Mouse (Mus musculus): ENCODE measurements around the gene Smim5. TPM values are rescaled to one million over a fixed set of nuclear protein-coding genes. Genes with fewer than 3 reads are reported as not detected.

Smim5 gene
- polyA plus RNA-seq, 1 experiment from 2014 or later, result 8.6 TPM

DNA sequence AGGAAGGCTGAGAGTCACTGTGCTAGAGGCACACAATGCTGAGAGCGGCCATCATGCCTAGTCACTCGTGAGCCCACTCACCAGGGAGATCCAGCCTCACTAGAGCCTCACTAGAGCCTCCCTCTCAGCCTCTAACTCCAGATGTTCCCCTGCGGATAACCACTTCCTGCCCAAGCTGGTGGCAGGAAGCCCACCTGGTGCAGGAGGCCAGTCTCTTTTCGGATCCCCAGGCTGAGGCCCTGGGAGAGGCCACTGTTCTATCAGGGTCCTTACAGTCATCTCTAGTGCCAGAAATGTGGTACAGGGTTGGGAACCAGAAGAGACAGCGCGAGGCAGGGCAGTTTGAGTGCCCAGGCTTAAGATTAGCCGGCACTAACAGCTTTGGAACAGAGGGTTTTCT is 1.3 kb upstream of the Smim5 start:
- Histone ChIP-seq H3K4me1 (peaks cover 38% of the 10 kb centered on the region), H3K27ac (no peak overlapping the region), H3K9me3 (no peaks in the 10 kb centered on the region), H3K4me3 (no peak overlapping the region), H3K4me2 (replicated peaks) (no peak overlapping the region), H3K9ac (no peak overlapping the region), H3K36me3 (peaks cover 41% of the 10 kb centered on the region), H3K27me3 (no peaks in the 10 kb centered on the region)
- no peak for ATAC-seq (ENCODE audit: low FRiP score, low read depth)
- 70% methylated on average over 7 of the region's 7 CpGs for WGBS

DNA sequence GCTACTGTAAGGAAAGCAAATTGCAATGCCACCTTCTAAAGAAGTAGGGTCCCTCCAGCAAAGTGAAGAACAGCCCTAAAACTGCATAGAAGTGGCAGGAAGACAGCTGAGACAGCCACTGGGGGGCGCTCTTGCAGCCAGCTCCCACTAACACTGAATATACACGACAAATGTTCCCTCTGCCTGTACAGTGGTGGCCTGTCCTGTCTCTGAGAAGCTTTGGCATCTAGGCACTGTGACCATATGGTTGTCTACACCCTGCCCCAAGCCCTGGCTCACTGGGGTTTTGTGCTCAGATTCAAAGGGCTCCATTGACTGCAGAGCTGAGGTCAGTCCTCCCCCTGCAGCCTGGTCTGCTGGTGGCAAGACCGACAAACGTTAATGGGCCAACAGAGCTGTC is 880 bp upstream of the Smim5 start:
- peaks cover 41% of the 10 kb centered on the region for H3K4me1 ChIP-seq
- 16% methylated on average over 4 of the region's 4 CpGs for WGBS
- no peak for ATAC-seq (ENCODE audit: low FRiP score, low read depth)
- no peaks in the 10 kb centered on the region for H3K27me3 ChIP-seq
- H3K4me2 ChIP-seq (replicated peaks), result no peak overlapping the region
- H3K27ac ChIP-seq, result no peak overlapping the region
- H3K9ac ChIP-seq, result no peak overlapping the region
- peaks cover 36% of the 10 kb centered on the region for H3K36me3 ChIP-seq
- no peak overlapping the region for H3K4me3 ChIP-seq
- H3K9me3 ChIP-seq, result no peaks in the 10 kb centered on the region

DNA sequence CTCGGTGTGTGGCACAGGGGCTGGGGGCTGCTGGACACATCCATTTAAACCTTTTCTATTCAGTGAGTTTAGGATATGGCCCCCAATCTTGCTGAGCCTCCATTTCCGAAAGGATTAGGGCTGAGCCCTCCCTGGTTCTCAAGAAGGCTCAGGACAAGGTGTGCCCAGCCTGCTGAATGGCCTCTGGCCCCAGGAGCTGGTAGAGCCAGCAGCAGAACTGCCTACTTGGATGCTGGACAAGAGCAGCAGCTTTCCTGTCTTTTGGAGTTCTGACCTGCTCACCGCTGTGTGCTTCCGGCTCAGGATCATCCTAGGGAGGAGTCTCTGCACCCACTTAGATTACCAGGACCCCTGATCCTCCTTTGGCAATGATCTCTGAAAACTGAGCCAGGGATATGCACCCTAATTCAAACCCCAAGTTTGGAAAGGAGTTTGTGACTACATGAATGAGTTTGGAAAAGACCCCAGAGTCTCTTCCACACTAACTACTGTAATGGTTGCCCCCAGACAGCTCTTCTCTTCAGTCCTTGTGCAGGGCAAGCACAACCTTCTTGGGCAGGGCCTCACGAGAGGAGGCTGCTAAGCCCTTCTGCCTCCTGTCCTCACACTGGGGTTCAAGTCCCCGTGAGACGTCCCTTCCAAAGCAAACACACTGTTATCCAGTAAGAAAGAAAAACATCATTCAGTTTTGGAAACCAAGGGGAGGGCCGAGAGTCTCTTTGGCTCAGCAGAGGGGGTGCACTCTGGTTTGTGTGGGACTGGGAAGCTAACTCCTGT is 983 bp downstream of the Smim5 start:
- no peak overlapping the region; the same call in 1 of the 2 replicates for H3K27ac ChIP-seq
- no peak overlapping the region for H3K9ac ChIP-seq
- H3K9me3 ChIP-seq, result no peaks in the 10 kb centered on the region
- H3K4me3 ChIP-seq, result peak overlapping the region; percentile 12
- H3K36me3 ChIP-seq, result peaks cover 27% of the 10 kb centered on the region
- ATAC-seq (ENCODE audit: low FRiP score, low read depth), result no peak
- H3K27me3 ChIP-seq, result no peaks in the 10 kb centered on the region
- 74% methylated on average over 8 of the region's 8 CpGs for WGBS
- H3K4me1 ChIP-seq, result peaks cover 45% of the 10 kb centered on the region
- H3K4me2 ChIP-seq (replicated peaks), result peak overlapping the region; percentile 31

DNA sequence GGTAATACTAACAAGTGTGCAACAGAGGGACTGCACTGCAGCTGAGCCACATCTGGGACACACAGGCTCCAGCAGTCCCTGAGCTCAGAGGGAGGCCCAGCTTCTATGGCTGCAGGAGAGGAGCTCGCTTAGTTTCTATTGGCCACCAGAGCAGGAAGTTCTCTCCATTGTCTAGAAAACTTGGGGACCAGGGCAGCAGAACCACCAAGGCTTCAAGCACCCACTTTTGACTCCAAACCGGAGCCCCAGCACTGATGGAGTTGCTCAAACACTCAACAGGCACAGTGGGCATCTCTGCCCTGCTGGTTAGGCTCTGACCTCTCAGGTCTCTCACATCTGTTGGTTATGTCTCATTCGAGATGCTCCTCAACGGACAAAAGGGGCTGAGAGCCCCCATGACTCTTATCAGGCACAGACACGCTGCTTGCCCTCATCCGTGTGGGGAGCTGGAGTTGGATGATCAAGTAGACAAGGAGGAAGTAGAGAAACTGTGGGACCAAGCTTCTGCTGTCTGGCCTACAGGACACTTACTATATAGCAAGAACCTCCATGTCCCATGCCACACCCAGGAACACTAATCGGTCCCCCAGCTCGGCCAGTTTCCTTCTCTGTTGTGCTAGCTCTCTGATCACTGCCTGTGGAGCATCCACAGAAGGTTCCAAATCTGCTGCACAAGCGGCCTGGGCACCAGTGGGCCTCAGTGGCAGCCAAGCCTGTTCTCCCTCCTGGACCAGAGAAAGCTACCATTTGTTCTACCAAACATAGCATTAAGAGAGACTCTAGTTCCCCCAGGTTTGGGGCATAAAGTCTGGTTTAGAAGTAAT is 1.8 kb downstream of the Smim5 start:
- H3K27ac ChIP-seq, result peak overlapping the region; percentile 48; the same call in 1 of the 2 replicates
- H3K9ac ChIP-seq, result no peak overlapping the region
- no peaks in the 10 kb centered on the region for H3K27me3 ChIP-seq
- peaks cover 21% of the 10 kb centered on the region for H3K36me3 ChIP-seq
- H3K4me3 ChIP-seq, result peak overlapping the region; percentile 12; the same call in 1 of the 2 replicates
- no peak overlapping the region; the same call in 1 of the 2 replicates for H3K4me2 ChIP-seq (replicated peaks)
- H3K9me3 ChIP-seq, result no peaks in the 10 kb centered on the region
- peaks cover 45% of the 10 kb centered on the region for H3K4me1 ChIP-seq
- ATAC-seq (ENCODE audit: low FRiP score, low read depth), result no peak
- WGBS, result 85% methylated on average over 9 of the region's 9 CpGs

DNA sequence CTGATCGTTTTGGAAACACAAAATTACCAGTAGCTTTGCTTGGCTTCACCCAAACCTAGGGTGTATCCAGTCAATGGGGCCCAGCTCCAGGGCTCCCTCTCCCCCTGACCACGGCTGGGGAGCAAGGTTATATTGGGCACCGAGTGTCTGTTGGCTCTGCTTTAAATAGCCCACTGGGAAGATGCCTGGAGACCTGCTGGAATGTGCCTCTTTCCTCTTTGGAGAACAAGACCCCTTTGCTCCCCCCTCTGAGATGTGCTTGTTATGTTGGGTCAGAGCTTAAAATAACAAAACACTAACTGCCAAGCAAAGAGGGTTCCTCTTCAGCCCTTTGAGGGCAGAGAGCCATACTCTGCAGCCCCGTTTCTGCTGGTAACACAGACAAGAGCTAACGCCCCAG is 2.4 kb downstream of the Smim5 start:
- H3K4me1 ChIP-seq, result peaks cover 45% of the 10 kb centered on the region
- H3K9me3 ChIP-seq, result no peaks in the 10 kb centered on the region
- H3K4me3 ChIP-seq, result no peak overlapping the region
- H3K4me2 ChIP-seq (replicated peaks), result 0 out of 2 replicates have a peak overlapping the region, but pooled peaks have one; percentile 2
- H3K27ac ChIP-seq, result peak overlapping the region; percentile 48; the same call in 1 of the 2 replicates
- H3K36me3 ChIP-seq, result peaks cover 15% of the 10 kb centered on the region
- H3K27me3 ChIP-seq, result no peaks in the 10 kb centered on the region
- ATAC-seq (ENCODE audit: low FRiP score, low read depth), result no peak
- WGBS, result 76% methylated on average over 5 of the region's 5 CpGs
- H3K9ac ChIP-seq, result no peak overlapping the region

DNA sequence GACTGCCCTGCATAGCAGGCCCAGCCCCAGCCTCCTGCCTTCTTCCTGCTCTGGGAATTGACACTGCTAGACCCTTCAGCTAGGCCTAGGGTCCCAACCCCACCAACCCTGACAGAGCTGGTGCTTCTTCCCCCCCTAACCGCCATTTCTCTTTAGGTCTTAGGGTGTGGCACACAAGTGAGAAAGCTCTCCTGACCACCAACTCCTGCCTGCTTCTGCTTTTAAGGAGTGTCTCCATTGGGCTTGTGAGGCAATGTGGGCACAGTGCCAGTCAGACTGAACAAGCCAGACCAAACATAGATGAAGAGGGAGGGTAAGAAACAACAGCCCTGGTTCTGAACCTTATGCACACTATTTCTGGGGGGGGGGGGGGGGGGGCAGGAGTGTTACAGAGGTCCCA is 3.1 kb downstream of the Smim5 start:
- WGBS, result 94% methylated on average over 1 of the region's 1 CpGs
- H3K27ac ChIP-seq, result no peak overlapping the region

DNA sequence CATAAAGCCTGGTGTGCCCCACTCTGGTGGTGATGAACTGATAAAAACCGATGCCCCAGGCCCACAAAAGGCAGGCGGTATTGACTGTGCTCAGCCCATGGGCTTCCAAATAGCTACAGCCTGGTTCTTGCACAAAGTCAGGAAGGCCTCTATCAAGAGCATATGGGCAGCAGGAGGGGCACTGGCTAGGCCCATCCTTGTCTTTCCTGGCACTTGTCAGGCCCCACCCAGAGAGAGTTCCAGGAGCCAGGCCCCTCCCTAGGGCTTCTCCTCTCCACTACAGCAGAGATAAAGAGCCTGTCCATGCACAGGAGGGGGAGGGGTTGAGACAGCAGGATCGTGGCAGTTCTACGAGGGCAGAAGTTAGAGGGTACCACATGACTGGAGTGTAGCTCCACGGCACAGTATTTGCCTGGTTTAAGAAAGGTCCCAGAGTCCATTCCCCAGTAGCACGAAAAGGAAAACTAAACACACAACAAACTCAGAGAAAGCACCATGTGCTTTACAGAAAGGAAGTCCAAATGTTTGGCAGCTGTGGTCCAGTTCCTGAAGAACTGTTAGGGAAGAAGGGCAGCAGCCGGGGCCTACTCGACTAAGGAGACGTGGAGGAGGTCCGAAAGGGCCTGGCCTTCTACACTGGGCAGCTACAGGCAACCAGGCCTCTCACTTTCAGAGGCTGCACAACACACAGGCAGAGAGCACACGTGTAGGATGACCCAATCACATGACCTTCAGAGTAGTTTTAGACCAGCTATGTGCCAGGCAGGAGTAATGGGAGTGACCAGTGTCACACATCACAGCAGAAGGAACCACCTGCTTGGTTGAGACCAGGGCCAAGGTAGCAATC is 3.8 kb downstream of the Smim5 start:
- peak overlapping the region; percentile 48; the same call in 1 of the 2 replicates for H3K27ac ChIP-seq
- 0 out of 2 replicates have a peak overlapping the region, but pooled peaks have one; percentile 5 for H3K4me2 ChIP-seq (replicated peaks)
- H3K9ac ChIP-seq, result no peak overlapping the region
- peaks cover 41% of the 10 kb centered on the region for H3K4me1 ChIP-seq
- H3K36me3 ChIP-seq, result peaks cover 15% of the 10 kb centered on the region
- H3K9me3 ChIP-seq, result no peaks in the 10 kb centered on the region
- H3K27me3 ChIP-seq, result no peaks in the 10 kb centered on the region
- ATAC-seq (ENCODE audit: low FRiP score, low read depth), result no peak
- H3K4me3 ChIP-seq, result no peak overlapping the region
- 68% methylated on average over 11 of the region's 11 CpGs for WGBS

More for the DNA sequence above, 3.1 kb downstream of the Smim5 start:
- H3K9ac ChIP-seq, result no peak overlapping the region; the same call in 1 of the 2 replicates
- H3K4me1 ChIP-seq, result peaks cover 45% of the 10 kb centered on the region
- no peak for ATAC-seq (ENCODE audit: low FRiP score, low read depth)
- no peaks in the 10 kb centered on the region for H3K27me3 ChIP-seq
- H3K4me3 ChIP-seq, result no peak overlapping the region
- H3K36me3 ChIP-seq, result peaks cover 10% of the 10 kb centered on the region
- no peak overlapping the region for H3K4me2 ChIP-seq (replicated peaks)
- H3K9me3 ChIP-seq, result no peaks in the 10 kb centered on the region

DNA sequence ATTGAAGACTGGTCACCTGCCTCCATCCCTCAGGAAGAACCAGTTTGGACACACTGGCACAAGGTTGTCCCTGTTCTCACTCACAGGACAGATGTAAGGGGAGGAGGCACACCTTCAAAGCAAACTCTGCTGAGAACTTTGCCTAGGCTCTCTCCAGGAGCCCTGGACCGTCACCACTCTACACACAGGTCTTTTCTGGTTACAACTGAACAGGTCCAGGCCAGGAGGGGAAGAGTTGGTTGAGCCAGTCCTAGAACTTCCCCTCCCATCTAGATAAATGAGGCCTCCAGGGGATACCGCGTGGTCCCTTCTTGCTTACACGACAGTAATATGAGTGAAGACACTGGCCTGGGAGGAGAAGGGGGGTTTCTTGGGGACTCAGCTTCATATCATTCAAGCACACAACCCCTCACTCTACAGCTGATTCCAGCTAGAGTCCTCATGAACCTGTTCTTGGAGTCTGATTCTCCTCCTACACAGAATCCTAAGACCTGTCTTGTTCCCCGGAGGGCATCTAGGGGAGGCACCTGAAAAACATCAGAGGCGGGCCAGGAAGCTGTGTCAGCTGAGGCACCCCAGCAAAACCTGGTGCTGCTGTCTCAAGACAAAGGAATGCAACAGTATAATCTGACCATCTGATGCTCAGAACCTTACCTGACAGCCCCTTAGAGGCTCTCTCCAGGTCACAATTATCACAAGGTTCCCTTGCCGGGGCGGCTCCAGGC is 4.6 kb downstream of the Smim5 start:
- Histone ChIP-seq H3K9me3 (no peaks in the 10 kb centered on the region), H3K4me1 (peaks cover 36% of the 10 kb centered on the region), H3K9ac (0 out of 2 replicates have a peak overlapping the region, but pooled peaks have one; percentile 25), H3K27ac (0 out of 2 replicates have a peak overlapping the region, but pooled peaks have one; percentile 28), H3K4me3 (no peak overlapping the region), H3K27me3 (no peaks in the 10 kb centered on the region), H3K36me3 (peaks cover 15% of the 10 kb centered on the region), H3K4me2 (replicated peaks) (0 out of 2 replicates have a peak overlapping the region, but pooled peaks have one; percentile 7)
- no peak for ATAC-seq (ENCODE audit: low FRiP score, low read depth)
- 78% methylated on average over 8 of the region's 8 CpGs for WGBS

DNA sequence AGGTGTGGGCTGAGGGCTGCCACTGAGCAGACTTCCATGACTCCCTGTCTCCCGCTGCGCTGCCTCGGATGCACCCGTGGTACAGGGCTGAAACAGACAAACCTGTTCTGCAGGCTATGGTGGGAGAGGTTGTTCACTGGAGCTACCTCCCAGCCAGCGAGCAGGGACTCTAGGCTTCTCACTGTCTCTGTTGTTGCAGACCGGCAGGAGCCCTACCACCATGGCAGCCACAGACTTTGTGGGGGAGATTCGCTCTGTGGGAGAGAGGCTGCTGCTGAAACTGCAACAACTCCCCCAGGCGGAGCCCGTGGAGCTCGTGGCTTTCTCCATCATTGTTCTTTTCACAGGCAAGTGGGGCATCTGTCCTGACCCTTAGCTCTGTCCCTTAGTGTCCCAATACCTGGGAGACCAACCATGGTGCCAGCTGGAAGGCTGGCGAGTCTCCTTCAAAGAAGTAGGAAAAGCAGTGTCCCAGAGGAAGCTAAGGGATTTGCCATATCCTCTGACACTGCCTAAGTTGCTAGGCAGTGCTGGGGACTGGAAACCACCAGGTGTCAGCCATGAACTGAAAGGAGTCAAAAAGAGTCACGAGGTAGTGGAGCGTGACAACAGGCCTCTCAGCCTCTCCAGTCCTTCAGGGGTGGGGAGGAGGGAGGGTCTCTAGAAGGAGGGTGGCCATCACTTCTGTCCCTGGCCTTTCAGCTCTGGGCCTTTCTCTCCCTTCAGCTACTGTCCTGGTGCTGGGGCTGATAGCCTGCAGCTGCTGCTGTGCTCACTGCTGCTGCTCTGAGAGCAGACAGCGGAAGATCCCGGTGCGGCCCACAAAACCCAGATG is 5.4 kb downstream of the Smim5 start:
- Histone ChIP-seq H3K9me3 (no peaks in the 10 kb centered on the region), H3K9ac (0 out of 2 replicates have a peak overlapping the region, but pooled peaks have one; percentile 26), H3K4me3 (no peak overlapping the region), H3K36me3 (peaks cover 15% of the 10 kb centered on the region), H3K27ac (peak overlapping the region; percentile 28; the same call in 1 of the 2 replicates), H3K4me2 (replicated peaks) (0 out of 2 replicates have a peak overlapping the region, but pooled peaks have one; percentile 7), H3K4me1 (peaks cover 28% of the 10 kb centered on the region), H3K27me3 (no peaks in the 10 kb centered on the region)
- WGBS, result 63% methylated on average over 16 of the region's 16 CpGs
- no peak for ATAC-seq (ENCODE audit: low FRiP score, low read depth)

DNA sequence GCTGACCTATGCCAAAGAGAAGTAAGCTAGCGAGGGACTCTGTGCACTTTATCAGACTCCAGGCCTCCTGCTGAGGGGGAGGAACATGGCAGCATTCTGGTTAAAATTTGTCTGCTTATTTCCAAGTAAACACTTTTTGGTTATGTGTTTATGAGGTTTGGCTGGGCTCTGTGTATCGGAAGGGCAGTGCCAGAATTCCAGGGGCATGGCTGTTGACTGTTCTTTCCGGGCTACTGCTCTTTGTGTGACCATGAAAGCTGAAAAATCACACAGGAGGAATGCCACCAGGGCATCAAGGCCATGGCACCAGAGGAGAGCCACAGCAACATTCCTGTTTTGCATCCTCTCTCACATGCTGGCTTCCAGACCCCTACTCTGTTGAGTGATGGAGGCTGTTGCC is 6.3 kb downstream of the Smim5 start:
- 77% methylated on average over 3 of the region's 3 CpGs for WGBS
- ATAC-seq (ENCODE audit: low FRiP score, low read depth), result no peak
- Histone ChIP-seq H3K27me3 (no peaks in the 10 kb centered on the region), H3K4me3 (no peak overlapping the region), H3K4me1 (peaks cover 23% of the 10 kb centered on the region), H3K4me2 (replicated peaks) (no peak overlapping the region), H3K27ac (no peak overlapping the region), H3K9ac (no peak overlapping the region), H3K36me3 (peaks cover 16% of the 10 kb centered on the region), H3K9me3 (no peaks in the 10 kb centered on the region)

All from limb, embryonic 13.5 days (tissue).